9 mouse cellular contexts compared by ENCODE assay signal in the genomic region with DNA sequence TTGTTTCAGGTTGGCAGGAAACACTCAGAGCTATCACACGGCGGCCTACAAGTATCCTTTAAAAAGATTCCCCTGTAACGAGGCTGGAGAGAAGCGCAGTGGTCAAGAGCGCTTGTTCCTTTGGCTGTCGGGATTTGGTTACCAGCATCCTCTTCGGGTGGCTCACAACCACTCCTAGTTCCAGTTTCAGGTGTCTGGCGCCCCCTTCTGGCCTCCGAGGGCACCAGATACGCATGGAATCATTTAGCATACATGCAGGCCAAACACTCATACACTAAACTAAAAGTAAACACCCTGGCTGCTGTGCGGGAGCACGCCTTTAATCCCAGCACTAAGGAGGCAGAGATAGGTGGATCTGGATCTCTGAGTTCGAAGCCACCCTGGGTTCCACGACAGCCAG. TPM values are rescaled to one million over a fixed set of nuclear protein-coding genes. Genes with fewer than 3 reads are reported as not detected.
DNase-seq lines count a peak whose midpoint lies in the region; ATAC-seq and TF ChIP-seq lines count a peak whose summit lies in the region.
"Had no signal": no experiment of that assay in that cellular context is flagged by ENCODE, and none has a peak within 500 bp of the region (broad histone marks: within the 10 kb centered on the region; RNA-seq: fewer than 3 reads in every experiment).

No protein-coding gene starts in this region.

- H3K4me2 ChIP-seq in liver, embryonic 14.5 days (ENCODE audit: low read depth): no peak overlapping the region

- peaks cover 6% of the 10 kb centered on the region for H3K4me1 ChIP-seq in lung, adult 2 months (ENCODE audit: control insufficient read depth, insufficient read depth, low read length)
- peaks cover 10 to 24% of the 10 kb centered on the region in 2 experiments for H3K4me1 ChIP-seq in liver, embryonic 14.5 days (replicated peaks; ENCODE audit: control insufficient read depth in 2 of 2, insufficient read depth in 2 of 2, low read length in 1 of 2)

- DNase-seq in cerebellum, adult 18-20 months: peak; percentile 22 to 44
- no peak for DNase-seq in lung, adult 2 months
- DNase-seq in lung, postnatal 25 days (ENCODE audit: low spot score): no peak
- no peak for DNase-seq in liver, embryonic 14.5 days (ENCODE audit: low read depth in 3 of 3, low spot score in 3 of 3)
- DNase-seq in thymus, postnatal 0 days (ENCODE audit: low spot score): peak; percentile 49
- DNase-seq in gastrocnemius, adult 8-10 months (ENCODE audit: low spot score in 2 of 2): no peak
- no peak for DNase-seq in gastrocnemius, postnatal 25 days

- no peak overlapping the region for H3K4me3 ChIP-seq in lung, adult 2 months (replicated peaks; ENCODE audit: extremely low read depth, low read depth, low read length)
- no peak overlapping the region for H3K4me3 ChIP-seq in liver, embryonic 14.5 days (ENCODE audit: insufficient read depth in 1 of 2, low read depth in 2 of 2, low read length in 2 of 2)
- H3K4me3 ChIP-seq: megakaryocyte, embryonic 14.5 days had no signal

- no peak for TF ChIP-seq EP300 in liver, embryonic 14.5 days (IDR thresholded peaks at IDR 0.05; ENCODE audit: low read depth)

- H3K36me3 ChIP-seq in liver, embryonic 14.5 days (replicated peaks; ENCODE audit: control insufficient read depth, insufficient read depth, low read depth): peaks cover 2% of the 10 kb centered on the region

- H3K9ac ChIP-seq in liver, embryonic 14.5 days (replicated peaks): no peak overlapping the region

- no peaks in the 10 kb centered on the region for H3K9me3 ChIP-seq in liver, embryonic 14.5 days (ENCODE audit: control insufficient read depth, low read length)
- H3K9me3 ChIP-seq: megakaryocyte, embryonic 14.5 days had no signal

- H3K27ac ChIP-seq in liver, embryonic 14.5 days: no peak overlapping the region

- 40% methylated on average over 14 of the region's 14 CpGs for WGBS in lung, adult 2 months
- WGBS in liver, embryonic 14.5 days (ENCODE audit: insufficient replicate concordance): 62% methylated on average over 14 of the region's 14 CpGs

- no peaks in the 10 kb centered on the region for H3K27me3 ChIP-seq in liver, embryonic 14.5 days (ENCODE audit: control insufficient read depth, insufficient read depth, low read length)
- H3K27me3 ChIP-seq: megakaryocyte, embryonic 14.5 days had no signal

- ATAC-seq in cerebellum, adult (ENCODE audit: insufficient number of reproducible peaks, low FRiP score, low TSS enrichment): no peak
- ATAC-seq in liver, embryonic 14.5 days (ENCODE audit: insufficient read depth): no peak

- TF ChIP-seq CTCF in lung, adult 2 months (IDR thresholded peaks at IDR 0.05; ENCODE audit: insufficient read depth, low read length): peak; percentile 39; the same call in 1 of the 2 replicates
- TF ChIP-seq CTCF in liver, embryonic 14.5 days (IDR thresholded peaks at IDR 0.05; ENCODE audit: low read depth): peak; percentile 88

- TF ChIP-seq POLR2A in lung, adult 2 months (IDR thresholded peaks at IDR 0.05; ENCODE audit: borderline replicate concordance, extremely low read depth, low read depth, low read length): no peak

RNA-seq across cellular contexts. Expression of gene Rnf10, which starts 3.3 kb away (rescaled TPM):
- 133 and 160 TPM in 2 replicates for polyA plus RNA-seq in lung, adult 2 months (2012; rRNA removed)
- 84.1 and 97.0 TPM in 2 replicates for polyA plus RNA-seq in liver, embryonic 14.5 days (2012; rRNA removed)
- polyA plus RNA-seq in liver, embryonic 14.5 days (2014; fragmentation: Nextera tagmentation; extraction: Ambion mirVana): 60.2 and 68.3 TPM in 2 replicates
- polyA plus RNA-seq in thymus, postnatal 0 days (2015; fragmentation: Nextera tagmentation; extraction: Ambion mirVana): 88.3 and 98.7 TPM in 2 replicates
- total RNA-seq in gastrocnemius, adult 8-10 months (2022): 100 to 1,000 TPM; 304 to 367 (median 342) TPM
- 100 to 1,000 TPM; 263 to 281 TPM for total RNA-seq in gastrocnemius, postnatal 25 days (2021)

RNA-seq across cellular contexts. Expression of gene Coq5, which starts 3.5 kb away (rescaled TPM):
- polyA plus RNA-seq in lung, adult 2 months (2012; rRNA removed): 7.7 and 11.5 TPM in 2 replicates
- 8.2 and 10.3 TPM in 2 replicates for polyA plus RNA-seq in liver, embryonic 14.5 days (2012; rRNA removed)
- polyA plus RNA-seq in liver, embryonic 14.5 days (2014; fragmentation: Nextera tagmentation; extraction: Ambion mirVana): 28.4 and 28.7 TPM in 2 replicates
- polyA plus RNA-seq in thymus, postnatal 0 days (2015; fragmentation: Nextera tagmentation; extraction: Ambion mirVana): 38.5 TPM in 2 replicates
- total RNA-seq in gastrocnemius, adult 8-10 months (2022): 10 to 100 TPM; 73.1 to 89.5 (median 82.1) TPM
- total RNA-seq in gastrocnemius, postnatal 25 days (2021): 100 to 1,000 TPM in 1 of 2 experiments, 10 to 100 TPM in 1; 91.7 to 100 TPM

RNA-seq across cellular contexts. Expression of gene Dynll1, which starts 24.8 kb away (rescaled TPM):
- 314 and 332 TPM in 2 replicates for polyA plus RNA-seq in lung, adult 2 months (2012; rRNA removed)
- polyA plus RNA-seq in liver, embryonic 14.5 days (2012; rRNA removed): 63.0 and 152 TPM in 2 replicates
- 636 and 642 TPM in 2 replicates for polyA plus RNA-seq in liver, embryonic 14.5 days (2014; fragmentation: Nextera tagmentation; extraction: Ambion mirVana)
- 1,203 and 1,571 TPM in 2 replicates for polyA plus RNA-seq in thymus, postnatal 0 days (2015; fragmentation: Nextera tagmentation; extraction: Ambion mirVana)
- 10 to 100 TPM; 37.7 to 68.0 (median 49.9) TPM for total RNA-seq in gastrocnemius, adult 8-10 months (2022)
- total RNA-seq in gastrocnemius, postnatal 25 days (2021): 100 to 1,000 TPM; 100 to 102 TPM

RNA-seq across cellular contexts. Expression of gene Pop5, which starts 40.4 kb away (rescaled TPM):
- polyA plus RNA-seq in lung, adult 2 months (2012; rRNA removed): 51.5 and 55.4 TPM in 2 replicates
- 45.0 and 55.2 TPM in 2 replicates for polyA plus RNA-seq in liver, embryonic 14.5 days (2012; rRNA removed)
- polyA plus RNA-seq in liver, embryonic 14.5 days (2014; fragmentation: Nextera tagmentation; extraction: Ambion mirVana): 95.5 and 106 TPM in 2 replicates
- polyA plus RNA-seq in thymus, postnatal 0 days (2015; fragmentation: Nextera tagmentation; extraction: Ambion mirVana): 229 and 231 TPM in 2 replicates
- 10 to 100 TPM; 27.3 to 40.7 (median 38.0) TPM for total RNA-seq in gastrocnemius, adult 8-10 months (2022)
- 10 to 100 TPM; 29.2 to 30.7 TPM for total RNA-seq in gastrocnemius, postnatal 25 days (2021)

RNA-seq across cellular contexts. Expression of gene Srsf9, which starts 51.0 kb away (rescaled TPM):
- polyA plus RNA-seq in lung, adult 2 months (2012; rRNA removed): 46.0 and 49.0 TPM in 2 replicates
- 31.8 and 46.2 TPM in 2 replicates for polyA plus RNA-seq in liver, embryonic 14.5 days (2012; rRNA removed)
- polyA plus RNA-seq in liver, embryonic 14.5 days (2014; fragmentation: Nextera tagmentation; extraction: Ambion mirVana): 81.6 and 93.6 TPM in 2 replicates
- 236 and 257 TPM in 2 replicates for polyA plus RNA-seq in thymus, postnatal 0 days (2015; fragmentation: Nextera tagmentation; extraction: Ambion mirVana)
- 10 to 100 TPM in 3 of 4 experiments, 1 to 10 TPM in 1; 8.6 to 13.1 (median 11.5) TPM for total RNA-seq in gastrocnemius, adult 8-10 months (2022)
- total RNA-seq in gastrocnemius, postnatal 25 days (2021): 10 to 100 TPM; 10.7 to 12.9 TPM

Comparison
In these comparisons a context has a peak if more than half of its experiments do, and no peak if none do; other contexts are left out.
1. DNase-seq: peak in cerebellum, adult 18-20 months (2 of 2) and thymus, postnatal 0 days (single experiment); none in lung, adult 2 months (single experiment), lung, postnatal 25 days (single experiment), liver, embryonic 14.5 days (0 of 3), gastrocnemius, adult 8-10 months (0 of 2) and gastrocnemius, postnatal 25 days (single experiment).